Mouse (Mus musculus): ENCODE results near the gene Utrn. TPM values are rescaled to one million over a fixed set of nuclear protein-coding genes. Genes with fewer than 3 reads are reported as not detected.

Utrn gene
- total RNA-seq, 2 experiments from 2014 or later: 41.5 to 42.8 TPM

DNA sequence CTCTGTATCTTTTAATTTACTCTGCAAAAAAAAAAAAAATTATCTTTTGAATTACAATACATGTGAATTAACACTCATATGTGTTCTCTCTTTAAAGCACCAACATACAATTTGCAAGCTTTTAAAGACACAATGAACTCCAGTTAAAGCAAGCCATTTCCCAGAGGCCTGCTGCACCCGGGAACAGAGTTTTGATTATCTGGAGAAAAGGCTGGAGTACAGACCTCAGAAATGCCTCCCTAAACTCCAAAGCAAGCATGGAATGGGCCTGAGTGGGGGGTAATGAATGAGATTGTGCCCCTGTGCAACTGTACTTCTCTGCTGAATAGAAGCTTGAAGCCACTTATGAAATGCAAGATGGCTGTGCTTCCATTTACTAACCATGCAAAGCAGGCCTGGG is 281.8 kb downstream of the Utrn start:
- intact Hi-C loops (cut with DNase I): no loop called here
- DNase-seq (ENCODE audit: extremely low spot score in 1 of 2, low spot score in 2 of 2): no peak

- intact Hi-C loops (cut with DNase I): no loop called here
Observed at GRCm38 (mm10) chr10:12586825-12587224, 282.3 kb downstream of the Utrn start.

DNA sequence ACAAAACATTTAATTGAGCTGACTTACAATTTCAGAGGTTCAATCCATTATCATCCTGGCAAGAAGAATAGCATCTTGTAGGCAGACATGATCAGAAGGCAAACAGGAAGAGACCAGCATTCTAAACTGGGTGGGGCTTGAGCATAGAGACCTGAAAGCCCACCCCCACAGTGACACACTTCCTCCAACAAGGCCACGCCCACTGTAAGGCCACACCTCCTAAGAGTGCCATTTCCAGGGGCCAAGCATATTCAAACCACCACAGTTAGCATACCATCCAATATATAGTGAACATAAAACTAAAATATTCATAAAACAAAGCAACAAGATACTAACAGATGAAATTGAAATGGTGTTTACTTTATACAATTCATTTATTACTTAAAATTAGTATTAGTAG is 283.0 kb downstream of the Utrn start:
- intact Hi-C loops (cut with DNase I): no loop called here
- no peak for DNase-seq (ENCODE audit: extremely low spot score in 1 of 2, low spot score in 2 of 2)

More at GRCm38 (mm10) chr10:12586825-12587224, 282.3 kb downstream of the Utrn start:
- no peak for DNase-seq (ENCODE audit: extremely low spot score in 1 of 2, low spot score in 2 of 2)

DNA sequence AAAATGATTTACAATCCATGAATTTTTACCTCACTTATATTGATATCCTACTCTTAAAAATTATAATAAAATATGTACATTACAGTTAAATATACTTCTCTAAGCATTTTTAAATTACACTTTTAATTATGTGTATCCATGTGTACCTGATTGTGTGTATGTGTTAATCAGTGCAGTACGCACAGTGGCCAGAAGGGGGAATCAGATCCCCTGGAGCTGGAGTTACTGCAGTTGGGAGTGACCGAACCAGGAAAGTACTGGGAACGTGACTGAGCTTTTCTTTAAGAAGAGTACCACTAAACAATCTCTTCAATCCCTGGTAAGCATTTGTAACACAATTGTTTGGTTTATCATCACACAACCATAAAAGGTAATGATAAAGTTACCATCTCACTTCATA is 285.7 kb downstream of the Utrn start:
- DNase-seq (ENCODE audit: extremely low spot score in 1 of 2, low spot score in 2 of 2): no peak
- intact Hi-C loops (cut with DNase I): no loop called here

DNA sequence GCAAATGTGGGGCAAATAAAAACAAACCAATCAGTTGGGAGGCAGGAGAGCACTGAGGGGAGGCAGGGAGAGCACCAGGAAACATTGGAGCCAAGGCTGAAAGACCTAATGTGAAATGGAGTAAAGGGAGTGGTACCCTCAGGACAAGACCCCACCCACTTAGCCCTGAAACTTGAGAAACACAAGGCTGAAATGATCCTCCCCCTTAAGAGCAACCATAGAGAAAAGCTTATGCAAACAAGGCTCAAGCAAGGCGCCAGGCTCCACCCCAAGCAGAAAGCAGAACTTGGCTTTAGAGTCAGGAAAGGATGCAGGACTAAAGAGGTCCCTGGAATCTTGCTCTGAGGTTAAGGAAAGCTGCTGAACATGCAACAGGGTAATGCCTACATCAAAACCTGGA is 290.1 kb downstream of the Utrn start:
- DNase-seq (ENCODE audit: extremely low spot score in 1 of 2, low spot score in 2 of 2): no peak
- intact Hi-C loops (cut with DNase I): no loop called here

- intact Hi-C loops (cut with DNase I): no loop called here
Observed at GRCm38 (mm10) chr10:12575849-12576435, 293.2 kb downstream of the Utrn start.

GRCm38 (mm10) chr10:12574760-12575159 is 294.4 kb downstream of the Utrn start:
- intact Hi-C loops (cut with DNase I): no loop called here
- no peak for DNase-seq (ENCODE audit: extremely low spot score in 1 of 2, low spot score in 2 of 2)

More at GRCm38 (mm10) chr10:12575849-12576435, 293.2 kb downstream of the Utrn start:
- no peak for DNase-seq (ENCODE audit: extremely low spot score in 1 of 2, low spot score in 2 of 2)

DNA sequence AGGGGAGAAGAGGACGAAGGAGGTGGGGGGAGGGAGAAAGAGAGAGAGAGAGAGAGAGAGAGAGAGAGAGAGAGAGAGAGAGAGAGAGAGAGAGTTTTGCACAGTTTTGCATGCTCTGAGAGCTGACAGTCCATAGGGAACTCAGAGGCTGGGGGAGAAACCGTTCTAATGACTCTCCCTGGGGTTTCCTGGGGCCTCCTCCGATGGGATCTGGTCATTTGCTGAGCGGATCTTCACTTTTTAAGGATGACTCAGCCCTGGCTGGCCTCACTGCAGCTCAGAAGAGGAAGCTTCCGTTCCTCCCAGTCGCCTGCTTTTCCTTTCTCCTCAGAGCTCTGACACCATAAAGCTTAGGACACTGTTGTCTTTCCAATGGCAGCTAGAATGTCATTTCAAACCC is 295.6 kb downstream of the Utrn start:
- intact Hi-C loops (cut with DNase I): no loop called here
- no peak for DNase-seq (ENCODE audit: extremely low spot score in 1 of 2, low spot score in 2 of 2)

GRCm38 (mm10) chr10:12572759-12573158 is 296.4 kb downstream of the Utrn start:
- intact Hi-C loops (cut with DNase I): no loop called here
- no peak for DNase-seq (ENCODE audit: extremely low spot score in 1 of 2, low spot score in 2 of 2)

DNA sequence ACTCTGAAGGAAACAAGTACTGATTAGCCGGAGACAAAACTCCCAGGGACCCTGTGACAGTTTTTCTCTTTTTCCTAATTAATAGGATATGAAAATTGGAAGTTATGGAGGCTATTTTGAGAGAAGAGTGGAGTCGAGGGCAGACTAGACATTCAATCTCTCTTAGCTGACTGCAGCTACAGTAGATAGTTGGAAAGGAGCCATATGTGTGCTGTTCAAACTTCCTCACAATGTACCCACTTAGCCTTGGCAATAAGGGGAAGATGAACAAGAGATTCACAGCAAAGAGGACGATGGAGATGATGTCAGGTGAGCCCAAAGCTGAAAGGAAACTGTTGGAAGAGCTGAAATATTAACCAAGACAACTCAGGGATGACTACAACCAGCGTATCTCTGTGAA is 304.7 kb downstream of the Utrn start:
- intact Hi-C loops (cut with DNase I): no loop called here
- no peak for DNase-seq (ENCODE audit: extremely low spot score in 1 of 2, low spot score in 2 of 2)

DNA sequence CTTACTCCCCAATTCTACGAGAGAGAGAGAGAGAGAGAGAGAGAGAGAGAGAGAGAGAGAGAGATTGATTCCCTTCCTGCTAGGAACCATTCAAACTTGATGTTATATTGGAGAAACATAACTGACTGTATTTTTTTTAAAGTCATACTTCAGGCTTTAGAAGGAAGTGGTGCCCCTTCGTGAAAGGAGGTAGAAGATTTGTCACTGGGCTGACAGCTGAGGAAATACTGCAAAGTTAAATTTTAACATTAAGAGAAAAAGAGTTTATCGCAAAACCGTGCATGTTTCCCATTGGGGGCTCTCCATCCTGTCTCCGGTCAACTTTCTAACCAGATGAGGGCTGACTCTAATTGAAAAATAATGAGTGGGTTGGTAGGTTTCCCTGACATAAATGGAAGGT is 310.4 kb downstream of the Utrn start:
- intact Hi-C loops (cut with DNase I): no loop called here
- DNase-seq (ENCODE audit: extremely low spot score in 1 of 2, low spot score in 2 of 2): no peak

GRCm38 (mm10) chr10:12554090-12554718 is 315.0 kb downstream of the Utrn start:
- no peak for DNase-seq (ENCODE audit: extremely low spot score in 1 of 2, low spot score in 2 of 2)
- intact Hi-C loops (cut with DNase I): no loop called here

- intact Hi-C loops (cut with DNase I): no loop called here
- DNase-seq (ENCODE audit: extremely low spot score in 1 of 2, low spot score in 2 of 2): no peak
Observed at GRCm38 (mm10) chr10:12552890-12553278, 316.3 kb downstream of the Utrn start.

- intact Hi-C loops (cut with DNase I): no loop called here
- DNase-seq (ENCODE audit: extremely low spot score in 1 of 2, low spot score in 2 of 2): no peak
Observed at GRCm38 (mm10) chr10:12552196-12552889, 316.8 kb downstream of the Utrn start.

DNA sequence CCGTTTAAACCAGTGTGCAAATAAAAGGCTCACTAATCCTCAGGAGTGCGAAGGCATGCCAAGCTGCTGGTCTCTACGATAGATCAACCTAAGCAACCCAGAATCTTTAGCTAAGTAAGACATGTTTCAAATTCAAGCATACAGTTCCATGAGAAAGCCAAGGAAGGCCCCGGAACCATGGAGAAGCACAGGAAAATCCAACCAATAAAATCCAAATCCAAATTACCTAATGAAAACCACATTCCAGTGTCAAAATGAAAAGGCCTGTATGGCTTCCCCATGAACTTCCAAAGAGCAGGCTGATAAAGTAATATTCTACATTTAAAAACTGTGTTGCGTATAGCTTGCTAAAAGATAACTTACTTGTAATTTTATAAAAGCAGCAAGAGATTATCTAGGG is 317.4 kb downstream of the Utrn start:
- DNase-seq (ENCODE audit: extremely low spot score in 1 of 2, low spot score in 2 of 2): no peak
- intact Hi-C loops (cut with DNase I): no loop called here

- DNase-seq (ENCODE audit: extremely low spot score in 1 of 2, low spot score in 2 of 2): peak in 1 of 2 experiments; percentile 27
- intact Hi-C loops (cut with DNase I): no loop called here
Observed at GRCm38 (mm10) chr10:12549945-12550540, 319.1 kb downstream of the Utrn start.

DNA sequence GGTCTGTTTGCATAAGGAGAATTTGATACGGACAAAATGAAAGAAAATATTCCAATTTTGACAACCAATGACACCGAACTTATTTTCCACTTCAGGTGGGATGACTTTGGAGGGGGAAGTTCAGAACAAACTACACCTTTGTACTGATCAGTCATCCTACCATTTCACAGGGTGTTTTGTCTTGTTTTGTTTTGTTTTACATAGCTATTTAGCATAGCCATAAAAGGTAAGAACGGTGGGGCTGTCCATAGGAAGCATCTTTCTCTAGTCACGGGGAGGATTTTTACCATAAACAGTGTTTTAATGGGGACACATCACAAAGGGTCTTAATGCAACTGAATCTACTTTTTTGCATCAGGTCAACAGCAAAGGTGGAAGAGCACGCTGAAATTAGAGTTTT is 319.9 kb downstream of the Utrn start:
- DNase-seq (ENCODE audit: extremely low spot score in 1 of 2, low spot score in 2 of 2): no peak
- intact Hi-C loops (cut with DNase I): no loop called here

GRCm38 (mm10) chr10:12548616-12549084 is 320.5 kb downstream of the Utrn start:
- peak; percentile 47 to 52 for DNase-seq (ENCODE audit: extremely low spot score in 1 of 2, low spot score in 2 of 2)
- intact Hi-C loops (cut with DNase I): no loop called here

DNA sequence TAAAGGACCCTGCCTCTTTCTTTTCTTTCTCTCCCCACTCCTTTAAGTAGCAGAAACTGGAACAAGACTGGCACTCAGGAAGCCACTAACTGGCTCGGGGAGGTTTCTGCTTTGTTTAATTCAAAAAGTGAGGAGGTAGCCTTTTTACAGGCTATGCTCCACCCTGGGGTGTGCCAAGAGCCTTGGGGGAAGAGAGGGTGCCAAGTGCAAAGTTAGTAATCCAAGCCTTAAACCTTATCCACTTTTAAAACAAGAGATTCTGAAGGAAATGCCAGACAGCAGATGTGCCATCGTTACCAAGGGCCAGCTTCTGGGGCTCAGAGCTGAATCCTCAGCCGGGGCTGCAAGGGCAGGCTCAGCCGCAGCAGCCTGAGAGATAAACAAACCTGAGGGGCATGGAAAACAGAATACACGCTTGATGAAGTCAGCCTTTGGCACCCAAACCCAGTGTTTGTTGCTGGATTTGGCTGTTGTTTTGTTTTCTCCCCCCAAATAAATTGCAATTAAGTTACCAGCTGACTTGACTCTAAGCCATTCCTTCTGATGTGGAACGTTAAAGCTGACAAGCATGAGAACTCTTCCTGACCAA is 322.0 kb downstream of the Utrn start:
- intact Hi-C loops (cut with DNase I): no loop called here
- peak in 1 of 2 experiments; percentile 11 for DNase-seq (ENCODE audit: extremely low spot score in 1 of 2, low spot score in 2 of 2)
